Mouse (Mus musculus) kidney, postnatal 14 days (tissue): ENCODE measurements around the gene Tnfrsf21.
A peak's percentile ranks its signal among the peaks of the same experiment; 100 is the strongest.

Source experiments
- DNase-seq: peaks from one replicate; pipeline ENCODE4 v3.0.0; 2022; ENCODE audit warnings: mixed read lengths

The Tnfrsf21 gene

DNA sequence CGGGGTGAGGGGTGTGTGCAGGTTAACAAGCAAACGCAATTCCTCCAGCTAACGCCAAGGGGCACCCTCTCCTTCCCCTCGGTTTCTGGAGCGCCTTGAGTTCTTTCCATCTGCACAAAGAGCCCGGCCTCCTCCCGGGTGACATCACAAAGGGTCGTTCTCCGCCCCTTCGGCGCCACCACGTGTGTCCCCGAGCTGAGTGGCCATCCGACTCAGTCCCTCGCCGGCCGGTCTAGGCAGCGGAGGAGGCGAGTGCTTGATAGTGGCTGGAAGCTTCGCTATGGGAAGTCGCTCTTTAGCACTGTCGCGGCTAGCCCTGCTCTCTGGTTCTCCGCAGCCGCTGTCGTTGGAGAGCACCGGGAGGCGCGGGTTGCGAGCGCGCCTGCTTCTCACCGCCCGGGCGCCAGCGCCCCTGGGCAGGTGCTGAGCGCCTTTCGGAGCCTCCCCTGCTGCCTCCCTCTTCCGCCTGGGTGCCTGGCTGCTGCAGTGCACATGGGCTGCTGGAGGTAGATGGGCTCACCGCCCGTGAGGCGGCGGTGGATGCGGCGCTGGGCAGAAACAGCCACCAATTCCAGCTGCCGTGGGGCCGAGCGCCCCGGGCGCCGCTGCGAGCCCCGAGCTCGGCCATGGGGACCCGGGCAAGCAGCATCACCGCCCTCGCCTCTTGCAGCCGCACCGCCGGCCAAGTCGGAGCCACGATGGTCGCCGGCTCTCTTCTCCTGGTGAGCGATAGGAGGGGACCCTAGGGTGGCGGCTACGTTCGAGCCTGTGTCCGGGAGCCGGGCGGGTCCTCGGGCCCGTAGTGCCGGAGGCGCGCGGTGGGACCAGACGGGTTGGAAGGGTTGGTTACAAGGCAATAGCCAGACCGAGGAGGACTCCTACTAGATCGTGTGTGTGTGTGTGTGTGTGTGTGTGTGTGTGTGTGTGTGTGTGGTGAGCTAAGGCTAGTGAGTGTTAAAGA lies at the start of gene Tnfrsf21:
TSS of gene Tnfrsf21 (plus strand) at position 185 of the 961 bp plus-strand sequence.
- peak; percentile 95 for DNase-seq

DNA sequence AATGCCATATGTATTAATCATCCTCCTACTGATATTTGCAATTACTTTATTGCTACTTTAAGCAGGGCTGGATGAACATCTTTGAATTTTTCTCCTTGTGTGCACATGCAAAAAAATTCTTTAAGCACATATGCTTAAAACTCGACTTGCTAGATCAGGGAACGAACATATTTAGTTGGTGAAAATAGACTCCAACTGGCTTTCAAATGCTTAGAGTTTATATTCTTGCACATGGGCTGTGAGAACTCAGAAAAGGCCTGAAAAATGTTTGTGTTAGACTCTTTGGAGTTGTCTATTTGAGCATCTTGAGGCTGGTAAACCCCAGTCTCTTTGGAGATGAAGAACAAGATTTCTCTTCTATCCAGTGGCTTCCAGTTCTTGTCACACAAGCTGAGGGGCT lies 48.2 kb upstream of the Tnfrsf21 start:
- no peak for DNase-seq

DNA sequence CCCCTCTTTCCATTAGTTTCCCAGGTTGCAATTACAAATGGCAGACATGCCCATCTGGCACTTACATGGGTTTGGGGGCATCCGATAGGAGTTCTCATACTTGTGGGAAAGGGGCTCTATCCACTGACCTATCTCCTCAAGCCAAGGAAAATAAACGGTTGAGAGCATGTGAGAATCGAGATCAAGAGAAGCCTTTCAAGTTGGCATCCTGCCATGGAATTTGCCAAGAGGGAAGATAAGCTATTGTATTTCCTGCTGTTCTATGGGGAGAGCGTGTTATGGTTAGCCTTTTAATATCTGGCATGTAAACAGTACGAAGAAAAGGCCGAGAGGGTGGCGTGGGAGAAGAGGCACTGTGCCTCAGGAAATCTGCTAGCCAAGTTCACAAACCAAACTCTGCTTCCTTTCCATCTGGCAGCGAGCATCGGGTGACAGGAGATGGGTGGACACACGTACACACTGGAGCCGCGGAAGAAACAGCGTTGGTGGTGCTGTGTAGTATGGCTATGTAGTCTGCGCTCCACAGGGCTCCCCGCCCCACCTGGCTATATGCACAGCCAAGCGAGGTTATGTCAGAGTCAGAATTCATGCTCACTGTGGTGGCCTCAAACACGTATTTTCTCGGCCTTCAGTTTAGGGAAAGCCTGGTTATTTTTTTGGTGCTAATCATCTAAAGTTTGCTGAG lies 40.9 kb upstream of the Tnfrsf21 start:
- DNase-seq, result peak; percentile 36

DNA sequence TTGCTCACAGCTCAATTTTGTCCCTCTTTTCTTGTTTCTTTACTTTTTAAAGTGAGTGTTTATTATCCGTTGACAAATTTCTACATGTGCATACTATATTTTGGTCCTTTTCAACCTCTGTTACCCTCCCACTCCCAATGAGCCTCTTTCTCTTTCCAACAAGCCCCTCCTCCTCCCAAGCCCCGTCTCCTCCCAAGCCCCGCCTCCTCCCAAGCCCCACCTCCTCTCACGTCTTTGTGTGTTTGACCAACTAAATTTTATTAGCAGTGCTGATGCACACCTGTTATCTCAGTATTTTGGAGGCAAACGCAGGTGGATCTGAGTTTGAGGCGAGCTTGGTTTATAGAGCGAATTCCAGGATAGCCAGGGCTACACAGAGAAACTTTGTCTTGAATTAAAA lies 38.6 kb upstream of the Tnfrsf21 start:
- no peak for DNase-seq

DNA sequence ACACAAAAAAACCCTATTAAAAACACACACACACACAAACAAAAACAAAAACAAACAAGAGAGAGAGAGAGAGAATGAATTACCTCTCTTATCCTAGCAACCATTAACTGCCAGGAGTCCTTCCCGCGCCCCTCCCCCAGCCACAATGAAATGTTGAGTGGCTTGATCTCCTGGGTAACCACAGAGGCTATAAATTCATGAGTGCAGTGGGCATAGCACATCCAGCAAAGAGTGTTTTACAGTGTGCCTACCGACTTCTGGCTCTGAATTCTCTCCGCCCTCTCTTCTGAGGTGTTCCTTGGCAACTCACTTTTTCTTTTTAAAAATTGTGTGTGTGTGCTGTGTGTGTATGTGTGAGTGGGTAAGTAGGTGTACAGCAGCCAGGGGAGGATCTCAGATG lies 38.0 kb upstream of the Tnfrsf21 start:
- DNase-seq, result no peak

DNA sequence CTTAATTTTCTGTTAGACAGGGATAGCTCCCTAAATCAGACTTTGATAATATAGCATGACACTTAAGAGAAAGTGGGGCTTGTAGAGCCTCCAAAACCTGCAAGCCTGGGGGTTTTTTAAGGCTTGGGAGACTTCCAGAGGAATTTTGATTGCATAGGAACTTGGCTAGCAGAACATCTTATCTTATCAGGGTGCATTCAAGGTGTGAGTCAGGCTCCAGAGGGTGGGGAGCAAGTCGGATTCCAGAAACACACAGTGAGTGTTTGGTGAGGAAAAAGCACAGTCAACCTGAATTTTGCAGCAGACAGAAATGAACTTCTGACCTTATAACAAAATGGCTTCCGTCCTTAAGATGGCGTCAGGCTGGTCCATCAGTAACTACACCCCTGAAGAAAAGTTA lies 34.5 kb upstream of the Tnfrsf21 start:
- DNase-seq, result no peak

DNA sequence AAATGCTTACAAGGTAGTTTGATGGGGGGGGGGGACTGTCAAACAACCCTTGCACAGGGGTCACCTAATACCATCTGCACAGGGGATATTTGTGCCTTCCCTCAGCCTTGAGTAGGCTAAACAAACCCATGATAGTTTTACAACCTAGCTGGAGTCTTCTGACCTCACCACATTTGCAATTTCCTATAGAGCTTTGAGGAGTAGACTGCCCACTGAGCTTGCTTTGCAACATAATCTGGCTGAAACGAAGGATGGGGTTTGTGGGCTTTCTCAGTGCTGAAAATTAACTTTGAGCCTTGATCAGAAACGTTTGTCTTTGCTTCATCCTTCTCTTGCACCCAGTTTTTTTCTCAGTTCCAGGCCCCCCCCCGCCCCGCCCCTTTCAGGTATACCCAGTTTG lies 33.8 kb upstream of the Tnfrsf21 start:
- DNase-seq, result no peak

DNA sequence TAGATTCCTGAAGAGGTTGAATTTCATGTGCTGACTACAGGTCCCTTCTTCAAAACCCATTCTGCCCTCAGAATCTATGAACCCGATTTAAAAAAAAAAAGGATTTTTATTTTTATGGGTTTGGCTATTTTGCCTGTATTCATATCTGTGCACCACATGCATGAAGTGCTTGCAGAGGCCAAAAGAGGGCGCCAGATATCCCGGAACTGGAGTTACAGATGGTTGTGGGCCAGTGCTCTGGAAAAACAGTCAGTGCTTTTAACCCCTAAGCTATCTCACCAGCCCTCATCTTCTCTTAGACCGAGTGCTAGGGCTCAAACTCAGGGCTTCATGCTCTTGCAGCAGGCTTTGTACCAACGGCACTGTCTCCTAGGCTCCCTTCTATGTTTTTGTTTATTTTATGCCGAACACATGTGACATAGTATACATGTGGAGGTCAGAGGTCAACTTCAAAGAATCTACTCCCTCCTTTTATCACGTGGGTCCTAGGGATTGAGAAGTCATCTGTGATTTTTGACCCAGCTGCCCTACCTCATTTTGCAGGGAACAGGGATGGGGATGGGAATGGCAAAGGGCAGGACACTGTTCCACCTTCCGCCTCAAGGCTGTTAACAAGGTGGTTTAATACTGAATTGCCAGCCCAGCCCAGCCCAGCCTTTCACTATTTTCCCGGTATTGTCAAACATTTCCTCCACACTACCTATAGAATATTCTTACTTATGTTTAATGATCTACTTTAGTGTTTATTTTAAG lies 30.3 kb upstream of the Tnfrsf21 start:
- peak; percentile 19 for DNase-seq

DNA sequence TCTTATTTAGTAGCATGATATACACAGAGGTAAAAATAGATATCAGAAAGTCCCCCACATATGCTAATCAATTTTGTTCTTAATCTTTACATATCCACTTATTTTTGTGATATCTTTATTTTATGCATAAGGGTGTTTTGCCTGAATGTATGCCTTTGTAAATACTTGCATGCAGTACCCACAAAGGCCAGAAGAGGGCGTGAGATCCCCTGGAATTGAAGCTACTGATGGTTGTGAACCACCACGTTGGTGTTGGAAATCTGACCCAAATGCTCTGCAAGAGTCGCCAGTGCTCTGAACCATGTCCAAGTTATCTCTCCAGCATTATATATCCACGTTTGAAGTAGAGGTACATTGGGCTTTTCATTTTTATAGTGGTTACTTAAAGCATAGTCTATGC lies 28.7 kb upstream of the Tnfrsf21 start:
- peak; percentile 8 for DNase-seq

DNA sequence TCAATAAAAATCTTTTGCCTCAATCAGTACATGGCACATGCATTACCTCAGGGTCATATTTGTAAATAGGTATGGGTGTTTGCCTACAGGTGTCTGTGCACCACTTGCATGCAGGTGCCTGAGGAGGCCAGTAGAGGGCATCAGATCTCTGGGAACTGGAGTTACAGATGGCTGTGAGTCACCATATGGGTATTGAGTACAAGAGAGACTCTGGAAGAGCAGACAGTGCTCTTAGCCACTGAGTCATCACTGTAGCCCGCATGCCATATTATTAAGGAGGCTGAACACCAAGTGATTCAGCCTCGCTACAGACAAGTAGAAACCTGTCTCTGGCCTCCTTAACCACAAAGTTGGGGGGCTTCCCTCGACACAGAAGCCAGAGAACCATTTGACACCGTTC lies 26.4 kb upstream of the Tnfrsf21 start:
- DNase-seq, result no peak

DNA sequence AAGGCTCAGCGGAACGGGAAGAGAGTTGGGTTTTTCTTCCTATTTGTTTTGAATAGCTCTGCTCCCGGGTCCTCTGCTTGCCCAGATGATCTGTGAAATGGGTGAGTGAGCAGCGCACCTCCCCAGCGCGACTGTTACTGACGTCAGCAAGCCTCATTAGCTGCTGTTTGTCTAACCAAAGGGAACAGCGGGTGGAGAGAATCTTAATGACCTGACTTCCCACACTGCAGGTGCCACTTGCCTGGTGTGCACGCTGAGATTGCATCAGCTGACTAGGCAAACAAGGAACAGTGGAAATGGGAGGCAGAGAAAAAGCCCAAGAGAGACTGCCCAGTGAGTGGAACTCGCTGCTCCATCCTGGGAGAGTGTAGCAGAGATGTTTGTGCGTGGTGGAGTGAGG lies 25.2 kb upstream of the Tnfrsf21 start:
- DNase-seq, result peak; percentile 27

DNA sequence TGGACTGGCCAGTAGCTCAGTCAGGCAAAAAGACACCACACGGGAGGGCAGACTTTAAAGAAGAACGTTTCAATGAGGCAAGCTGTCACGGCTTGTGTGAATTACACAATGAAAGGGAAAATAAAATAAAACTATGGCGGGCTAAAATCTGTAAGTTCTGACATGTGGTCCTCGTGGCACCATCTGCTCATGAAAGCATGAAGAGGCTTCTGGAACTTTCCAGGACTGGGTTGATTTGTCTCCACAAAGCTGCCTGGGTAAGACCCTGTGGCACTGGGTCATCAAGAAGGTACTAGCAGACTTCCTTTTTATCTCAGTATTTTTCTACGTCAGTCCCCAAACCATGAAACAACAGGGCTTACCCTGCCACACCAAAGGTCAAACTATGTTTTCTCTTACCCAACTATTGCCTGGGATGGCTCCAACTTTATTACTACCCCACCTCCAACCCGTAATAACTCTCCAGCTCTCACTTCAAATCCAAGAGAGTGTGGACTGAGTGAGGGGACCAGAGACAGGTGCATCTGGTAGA lies 16.8 kb upstream of the Tnfrsf21 start:
- DNase-seq, result no peak

DNA sequence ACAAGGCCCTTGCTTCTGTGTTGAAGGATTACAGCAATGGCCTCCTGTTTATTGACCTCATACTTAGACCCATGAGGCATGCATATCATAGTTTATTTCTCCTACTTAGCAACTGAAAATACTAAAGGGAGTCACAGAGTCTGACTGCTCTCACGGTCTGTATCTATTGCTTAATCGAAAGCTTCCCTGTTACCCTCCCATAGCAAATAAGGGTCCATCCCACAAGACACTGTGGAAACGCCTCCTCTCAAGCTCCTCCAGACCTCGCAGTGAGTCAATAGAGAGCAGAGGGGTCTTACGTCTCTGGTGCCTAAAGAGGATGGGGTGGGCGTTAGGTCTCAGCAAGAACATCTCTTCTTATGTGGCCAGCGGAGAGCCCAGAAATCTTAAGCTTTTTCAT lies 15.8 kb upstream of the Tnfrsf21 start:
- no peak for DNase-seq

DNA sequence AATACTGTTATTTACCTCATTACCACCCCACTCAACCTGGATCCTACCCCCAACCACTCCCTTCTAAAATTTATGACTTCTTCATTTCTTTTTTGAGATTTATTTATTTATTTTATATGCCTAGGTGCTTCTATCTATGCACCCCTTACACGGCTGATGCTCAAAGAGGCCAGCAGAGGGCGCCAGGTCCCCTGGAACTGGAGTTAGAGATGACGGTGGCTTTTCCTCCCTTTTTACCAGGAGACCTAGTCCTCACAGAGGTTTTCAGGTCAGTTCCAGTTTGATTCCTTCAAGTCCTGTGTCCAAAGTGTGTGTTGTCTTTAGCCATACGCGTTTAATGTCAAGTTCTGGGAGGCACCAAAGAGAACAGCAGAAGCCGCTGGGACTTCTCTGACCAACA lies 3.6 kb upstream of the Tnfrsf21 start:
- DNase-seq, result peak; percentile 69

DNA sequence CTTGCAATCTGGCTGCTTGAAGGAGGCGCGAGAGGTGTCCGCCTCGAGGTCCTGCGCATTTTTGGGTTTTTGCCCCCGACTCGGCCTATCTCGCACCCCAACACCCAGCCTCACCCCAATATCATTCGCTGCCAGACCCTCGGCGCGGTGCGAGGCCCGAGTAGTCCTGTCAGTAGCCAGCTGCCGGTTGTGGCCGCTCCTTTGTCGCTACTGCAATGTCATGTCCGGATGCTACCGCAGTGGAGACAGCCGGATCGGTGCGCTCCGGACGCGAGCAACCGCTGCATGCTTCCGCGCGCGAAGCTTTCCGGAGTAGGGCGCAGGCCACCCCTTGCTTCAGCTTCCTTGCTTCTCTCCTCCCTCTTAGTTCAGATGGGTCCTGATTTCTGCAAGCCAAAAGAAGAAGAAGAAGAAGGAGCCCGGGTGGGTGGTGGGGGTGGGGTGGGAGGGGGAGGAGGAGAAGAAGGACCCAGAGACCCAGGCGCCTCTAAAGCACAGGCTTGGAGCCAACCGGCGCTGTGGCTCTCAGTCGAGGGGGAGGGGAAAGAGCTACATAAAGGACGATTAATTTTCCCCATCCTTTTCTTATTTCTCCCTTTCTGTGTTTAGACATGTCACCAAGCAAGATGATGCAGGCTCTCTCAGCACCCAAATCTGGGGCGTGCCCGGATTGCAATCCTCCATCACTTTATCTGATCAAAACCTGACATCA lies 1.1 kb downstream of the Tnfrsf21 start:
- DNase-seq, result peak; percentile 57

DNA sequence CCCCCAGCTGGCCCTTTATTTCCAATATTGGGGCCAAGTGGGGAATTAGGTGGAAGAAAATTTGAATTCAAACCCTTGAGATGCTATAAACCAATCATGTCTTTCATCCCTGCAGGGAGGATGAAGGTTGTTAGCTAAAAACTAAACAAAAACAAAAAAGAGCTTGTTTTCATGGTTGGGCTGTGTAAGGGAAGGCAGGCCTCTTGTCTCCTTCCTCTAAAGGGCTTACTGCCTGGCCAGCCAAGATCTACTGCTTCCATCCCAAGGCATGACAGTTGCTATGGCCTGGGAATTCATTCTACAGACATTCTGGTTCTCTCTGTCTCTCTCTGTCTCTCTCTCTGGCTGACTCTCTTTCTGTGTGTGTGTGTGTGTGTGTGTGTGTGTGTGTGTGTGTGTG lies 1.7 kb downstream of the Tnfrsf21 start:
- no peak for DNase-seq

DNA sequence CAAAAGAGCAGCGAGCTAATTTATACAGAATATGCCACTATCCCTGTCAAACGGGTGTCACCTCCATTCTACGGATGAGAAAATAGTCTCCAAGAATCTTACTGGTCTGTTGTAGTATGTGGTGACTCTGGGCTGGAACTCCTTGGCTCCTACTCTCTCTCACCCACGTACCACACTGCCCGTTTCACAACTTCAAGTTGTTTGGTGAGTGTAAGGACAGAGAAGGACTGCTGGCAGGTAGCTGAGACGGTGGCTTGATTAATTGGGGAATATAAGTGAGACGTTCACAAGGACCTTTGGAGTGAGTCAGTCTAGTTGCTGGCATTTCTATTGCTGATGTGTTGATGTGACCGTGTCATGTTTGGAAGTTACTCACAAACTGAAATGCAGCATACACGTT lies 3.3 kb downstream of the Tnfrsf21 start:
- DNase-seq, result no peak

DNA sequence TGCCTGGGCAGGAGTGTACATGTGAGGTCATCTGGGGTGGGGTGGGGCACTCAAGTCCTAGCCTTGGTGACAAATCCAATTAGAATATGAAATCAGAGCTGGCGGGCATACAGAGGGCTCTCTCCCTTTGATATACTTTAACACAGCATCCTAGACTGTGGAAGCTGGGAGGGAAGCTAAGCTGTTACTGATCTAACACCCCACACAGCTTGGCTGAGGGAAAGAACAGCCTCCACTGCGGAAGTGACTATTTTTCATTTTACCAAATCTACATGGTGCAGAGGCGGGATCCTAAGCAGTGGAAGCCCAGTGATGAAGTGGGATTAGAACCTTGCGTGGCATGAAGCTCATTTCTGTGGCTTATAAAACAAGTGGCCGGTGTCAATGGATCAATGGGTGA lies 4.7 kb downstream of the Tnfrsf21 start:
- DNase-seq, result no peak

DNA sequence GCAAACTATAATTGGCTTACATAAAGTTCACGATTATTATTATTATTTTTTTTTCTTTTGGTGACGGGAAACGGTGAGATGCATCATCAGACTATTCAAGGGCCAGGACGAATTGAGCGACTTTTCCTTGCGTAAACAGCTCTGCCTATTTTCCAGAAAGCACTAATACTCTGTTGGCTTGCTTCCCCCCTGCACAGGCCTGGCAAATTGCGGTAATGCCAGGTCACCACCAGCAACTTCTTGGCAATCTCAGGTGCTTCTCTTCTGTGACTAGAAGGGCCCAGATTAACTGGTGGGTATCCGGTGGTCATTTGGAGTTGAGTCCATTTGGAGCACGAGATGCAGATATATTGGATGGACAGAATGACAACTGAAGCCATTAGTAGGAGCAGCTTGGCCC lies 5.7 kb downstream of the Tnfrsf21 start:
- no peak for DNase-seq

DNA sequence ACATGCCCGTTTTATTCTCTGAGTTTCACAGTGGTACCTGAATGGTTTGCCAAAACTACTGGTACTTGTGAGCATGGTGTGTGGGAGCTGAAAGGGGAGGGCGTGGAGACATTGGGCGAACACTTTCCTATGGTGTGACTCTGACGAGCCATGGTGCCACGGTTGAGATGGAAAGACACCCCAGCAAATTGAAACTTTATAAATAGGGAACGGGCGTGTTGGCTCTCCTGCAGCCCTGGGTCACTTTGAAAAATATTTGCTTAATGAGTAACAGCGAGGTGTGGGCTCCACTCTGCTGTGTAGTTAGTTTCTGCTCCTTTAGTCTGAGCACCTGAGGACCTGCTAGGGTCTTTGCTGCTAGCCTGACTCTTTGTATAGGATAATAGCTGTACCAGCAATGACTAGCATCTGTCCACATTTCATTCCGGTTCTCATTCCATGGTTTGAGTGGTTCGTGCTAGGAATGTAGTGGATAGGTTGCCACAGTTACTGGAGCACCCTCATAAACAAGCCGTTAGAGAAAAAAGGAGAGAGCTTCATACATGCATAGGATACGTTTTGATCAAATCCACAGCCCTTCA lies 7.4 kb downstream of the Tnfrsf21 start:
- peak; percentile 41 for DNase-seq

DNA sequence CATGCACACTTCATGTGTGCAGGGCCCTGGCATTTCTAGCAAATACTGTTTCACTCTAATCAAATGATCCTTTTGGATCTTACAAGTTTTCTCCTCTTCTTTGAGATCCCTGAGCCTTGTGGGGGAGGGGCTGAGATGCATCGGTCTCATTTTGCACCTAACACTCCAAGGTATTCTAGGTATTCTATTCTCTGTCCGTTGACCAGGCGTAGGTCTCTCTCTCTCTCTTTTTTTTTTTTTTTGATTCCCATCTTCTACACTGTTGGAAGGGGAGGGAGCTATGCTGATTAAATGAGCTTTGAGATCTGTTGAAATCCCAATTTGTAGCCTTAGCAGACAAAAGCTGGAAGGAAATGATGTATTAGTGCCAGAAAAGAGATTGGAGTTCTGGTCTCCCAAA lies 8.2 kb downstream of the Tnfrsf21 start:
- no peak for DNase-seq

DNA sequence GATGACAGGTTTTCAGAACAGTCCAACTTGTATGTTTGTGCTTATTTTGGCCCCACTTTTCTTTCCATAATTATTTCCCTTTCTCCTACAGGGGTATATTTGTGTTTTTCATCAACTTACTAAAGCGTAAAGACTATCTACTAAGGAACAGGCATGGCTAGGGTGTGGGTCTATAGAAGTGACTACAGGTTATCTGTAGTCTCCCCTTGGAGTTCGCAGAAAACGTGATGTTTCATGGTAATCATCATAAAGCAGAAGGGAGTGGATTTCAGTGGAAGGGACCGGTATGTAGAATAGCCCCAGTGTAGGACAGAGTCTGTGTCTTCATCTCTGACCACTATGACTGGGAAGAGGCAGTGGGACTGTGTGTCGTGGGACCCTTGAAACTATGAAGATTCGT lies 8.7 kb downstream of the Tnfrsf21 start:
- no peak for DNase-seq
